In the genomic region with DNA sequence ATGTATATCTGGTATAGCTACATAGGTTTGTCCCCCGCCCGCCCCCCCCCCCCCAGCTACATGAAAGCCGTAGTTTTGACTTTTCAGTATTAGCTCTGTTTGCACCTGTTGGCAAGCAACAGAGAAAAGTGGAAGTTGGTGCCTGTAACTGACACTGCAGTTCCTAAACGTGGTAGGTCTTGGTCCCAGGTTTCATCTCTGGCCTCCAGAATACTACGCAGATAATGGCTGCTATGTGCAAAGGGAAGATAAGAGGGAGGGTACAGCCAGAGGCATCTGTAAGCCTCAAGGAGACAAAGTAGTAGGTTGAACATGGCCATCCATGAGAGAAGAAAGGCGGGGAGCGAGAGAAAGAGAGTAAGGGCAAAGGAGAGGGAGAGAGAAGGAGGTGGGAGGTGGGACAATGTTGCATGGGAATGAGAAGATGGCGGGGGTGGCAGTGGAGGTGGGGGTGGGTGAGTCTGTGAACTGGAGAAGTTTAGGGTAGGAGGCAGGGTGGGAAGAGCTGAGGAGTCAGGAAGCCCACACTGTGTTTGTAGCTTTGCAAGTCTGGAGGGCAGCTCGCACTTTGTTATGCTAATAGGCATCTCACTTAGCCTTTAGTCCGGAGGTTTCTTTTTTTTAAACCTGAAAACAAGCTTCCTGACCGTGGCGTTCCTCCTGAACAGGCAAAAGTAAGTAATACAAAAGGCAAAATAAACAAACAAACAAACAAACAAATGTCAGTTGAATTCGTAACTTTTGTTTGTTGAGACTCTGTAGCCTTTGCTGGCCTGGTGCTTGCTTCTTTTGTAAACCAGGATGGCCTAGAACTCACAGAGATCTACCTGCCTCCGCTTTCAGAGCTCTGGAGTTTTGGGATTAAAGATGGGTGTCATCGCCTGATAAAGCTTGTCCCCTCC, we compare ENCODE assay signal across 9 mouse cellular contexts. TPM values are rescaled to one million over a fixed set of nuclear protein-coding genes. Genes with fewer than 3 reads are reported as not detected.
DNase-seq lines count a peak whose midpoint lies in the region; ATAC-seq and TF ChIP-seq lines count a peak whose summit lies in the region.
"Had no signal": no experiment of that assay in that cellular context is flagged by ENCODE, and none has a peak within 500 bp of the region (broad histone marks: within the 10 kb centered on the region; RNA-seq: fewer than 3 reads in every experiment).

A gene (plus strand): TSS at position 638 of the 902 bp plus-strand sequence.

- no peaks in the 10 kb centered on the region for H3K4me1 ChIP-seq in hindbrain, postnatal 0 days (ENCODE audit: insufficient read depth, low read length)
- peaks cover 39% of the 10 kb centered on the region for H3K4me1 ChIP-seq in midbrain, embryonic 10.5 days

- no peaks in the 10 kb centered on the region for H3K27me3 ChIP-seq in hindbrain, postnatal 0 days (ENCODE audit: insufficient read depth, low read length)
- H3K27me3 ChIP-seq in midbrain, embryonic 10.5 days (ENCODE audit: low read depth, poor library complexity, severe bottlenecking): peaks cover 50% of the 10 kb centered on the region

- no peak for TF ChIP-seq CTCF in hindbrain, postnatal 0 days (IDR thresholded peaks at IDR 0.05; ENCODE audit: low read depth)
- TF ChIP-seq CTCF in gastrocnemius, adult 2 months (IDR thresholded peaks at IDR 0.05): no peak

- H3K4me2 ChIP-seq in hindbrain, postnatal 0 days (ENCODE audit: low read depth, low read length): no peak within 1 kb of the TSS

- no peaks in the 10 kb centered on the region for H3K9me3 ChIP-seq in hindbrain, postnatal 0 days (ENCODE audit: low read length)
- H3K9me3 ChIP-seq in midbrain, embryonic 10.5 days (replicated peaks): no peaks in the 10 kb centered on the region

- H3K27ac ChIP-seq in hindbrain, postnatal 0 days: no peak within 1 kb of the TSS
- H3K27ac ChIP-seq in midbrain, embryonic 10.5 days (replicated peaks): peak within 1 kb of the TSS; percentile 76
- no peak within 1 kb of the TSS for H3K27ac ChIP-seq in gastrocnemius, adult 2 months

- WGBS in hindbrain, postnatal 0 days: 43% methylated on average over 15 of the region's 15 CpGs
- WGBS in midbrain, embryonic 10.5 days: 22% methylated on average over 15 of the region's 15 CpGs

- no peaks in the 10 kb centered on the region for H3K36me3 ChIP-seq in hindbrain, postnatal 0 days (ENCODE audit: insufficient read depth, low read length)
- no peaks in the 10 kb centered on the region for H3K36me3 ChIP-seq in midbrain, embryonic 10.5 days

- intact Hi-C loops in gastrocnemius, adult 2 months (cut with DNase I): no loop called here

- no peak for ATAC-seq in hindbrain, postnatal 0 days
- no peak for ATAC-seq in inflammation-experienced regulatory T-cells, adult 6 months

- no peak within 1 kb of the TSS for H3K9ac ChIP-seq in hindbrain, postnatal 0 days (replicated peaks; ENCODE audit: low read length)

- no peak within 1 kb of the TSS for H3K4me3 ChIP-seq in hindbrain, postnatal 0 days (ENCODE audit: low read length)
- H3K4me3 ChIP-seq in midbrain, embryonic 10.5 days: peak within 1 kb of the TSS; percentile 23
- H3K4me3 ChIP-seq in gastrocnemius, adult 2 months: no peak within 1 kb of the TSS

- DNase-seq in frontal cortex, adult 2 months (ENCODE audit: extremely low spot score in 1 of 2, low spot score in 1 of 2): no peak
- no peak for DNase-seq in frontal cortex, postnatal 14 days (ENCODE audit: low spot score in 2 of 2)
- peak; percentile 62 for DNase-seq in c-Kit-negative CD71-positive TER-119-positive erythroid progenitor cells, embryonic 14.5 days (ENCODE audit: low read depth, low spot score)
- DNase-seq in hindbrain, postnatal 0 days (ENCODE audit: low spot score): no peak
- DNase-seq in midbrain, embryonic 10.5 days (ENCODE audit: low spot score): peak; percentile 31
- DNase-seq in urinary bladder, postnatal 25 days (ENCODE audit: low spot score): no peak
- no peak for DNase-seq in gastrocnemius, adult 2 months
- DNase-seq: kidney, postnatal 4 days had no signal

RNA-seq across cellular contexts. Expression of the gene that starts here (rescaled TPM):
- 21.0 and 24.0 TPM in 2 replicates for polyA plus RNA-seq in frontal cortex, adult 2 months (2012; rRNA removed)
- total RNA-seq in hindbrain, postnatal 0 days (2014; rRNA removed): 25.7 and 27.8 TPM in 2 replicates
- polyA plus RNA-seq in hindbrain, postnatal 0 days (2015; fragmentation: Nextera tagmentation; extraction: Ambion mirVana): 22.3 and 24.8 TPM in 2 replicates
- 9.5 and 10.6 TPM in 2 replicates for polyA plus RNA-seq in midbrain, embryonic 10.5 days (2016; fragmentation: Nextera tagmentation; extraction: Ambion mirVana)
- under 1 TPM; 0.23 to 0.75 (median 0.37) TPM for polyA plus RNA-seq in inflammation-experienced regulatory T-cells, adult 6 months (2017; shearing (Covaris generic))
- not detected for total RNA-seq in gastrocnemius, adult 2 months (2021)

Comparison
In these comparisons a context has a peak if more than half of its experiments do, and no peak if none do; other contexts are left out.
1. RNA of the gene that starts here (total RNA-seq): 25.7 to 27.8 TPM in hindbrain, postnatal 0 days; not detected in gastrocnemius, adult 2 months; every median in the first group is over 10 times any median in the second.
2. DNase-seq: peak in c-Kit-negative CD71-positive TER-119-positive erythroid progenitor cells, embryonic 14.5 days (single experiment) and midbrain, embryonic 10.5 days (single experiment); none in frontal cortex, adult 2 months (0 of 2), frontal cortex, postnatal 14 days (0 of 2), hindbrain, postnatal 0 days (single experiment), urinary bladder, postnatal 25 days (single experiment) and gastrocnemius, adult 2 months (single experiment).